Mouse (Mus musculus) adrenal gland, adult (tissue): ENCODE measurements around the gene Sesn1.

ENCODE experiments used
- DNase-seq, 2 experiments: peaks; one replicate each; pipeline ENCODE4 v3.0.0; 2022 to 2023; ENCODE audit warnings: low spot score in 1 of 2; ENCODE audit not compliant: inconsistent age in 2 of 2

The Sesn1 gene

GRCm38 (mm10) chr10:41867956-41868355, 58.2 kb downstream of the Sesn1 start:
- no peak for DNase-seq

DNA sequence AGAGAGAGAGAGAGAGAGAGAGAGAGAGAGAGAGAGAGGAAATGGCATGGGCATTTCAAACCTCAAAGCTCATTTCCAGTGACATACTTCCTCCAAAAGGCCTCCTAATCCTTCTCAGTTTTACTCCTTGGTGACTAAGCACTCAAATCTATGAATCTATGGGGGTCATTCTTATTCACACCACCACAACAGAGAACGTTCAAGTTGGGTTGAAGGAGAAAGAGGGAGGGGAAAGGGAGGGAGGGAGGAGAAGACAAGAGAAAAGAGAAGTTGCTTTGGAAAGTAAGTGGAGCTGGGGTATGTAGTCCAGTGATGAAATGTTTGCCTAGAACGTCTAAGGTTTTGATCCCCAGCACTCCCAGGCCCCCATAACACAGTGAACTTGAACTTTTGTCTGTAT, 60.4 kb downstream of the Sesn1 start:
- DNase-seq: peak in 1 of 2 experiments; percentile 11

DNA sequence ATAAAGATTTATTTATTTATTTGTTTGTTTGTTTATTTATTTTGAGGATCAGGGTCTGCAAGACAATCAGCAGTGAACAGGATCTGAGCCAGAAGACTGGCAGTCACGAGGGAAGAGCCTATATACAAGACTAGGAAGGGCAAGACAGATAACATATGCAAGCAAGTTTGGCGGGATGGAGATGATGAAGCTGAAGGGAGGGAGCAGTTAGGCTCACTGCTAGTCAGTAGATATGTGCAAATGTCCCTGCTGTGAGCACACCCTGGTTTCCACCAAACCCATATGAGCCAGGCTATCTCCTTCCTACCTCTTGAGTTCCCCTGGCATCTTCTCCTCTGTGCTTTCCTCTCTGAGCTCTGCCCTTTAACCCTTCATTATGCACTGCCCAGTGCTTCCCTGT, 61.8 kb downstream of the Sesn1 start:
- DNase-seq: peak in 1 of 2 experiments; percentile 13

- peak in 1 of 2 experiments; percentile 17 for DNase-seq
Measured at GRCm38 (mm10) chr10:41875624-41876023, 65.9 kb downstream of the Sesn1 start.

DNA sequence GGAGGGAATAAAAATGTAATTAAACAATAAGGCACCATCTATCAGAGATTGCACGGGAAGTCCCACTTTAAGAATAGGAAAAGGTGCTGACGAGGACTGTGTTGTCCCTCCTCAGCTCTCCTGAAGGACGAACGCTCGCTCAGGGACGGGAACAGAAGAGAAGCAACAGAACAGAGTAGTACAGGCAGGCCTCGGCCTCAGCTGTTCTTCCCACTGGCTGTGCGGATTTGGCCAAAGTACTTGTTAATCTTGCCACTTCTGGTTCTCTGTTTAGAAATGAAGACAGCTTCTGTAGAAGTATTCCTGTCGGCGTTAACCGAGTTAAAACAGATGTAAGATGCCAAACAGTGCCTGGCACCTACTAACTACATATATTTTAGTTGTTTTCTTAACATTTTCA, 68.6 kb downstream of the Sesn1 start:
- peak in 1 of 2 experiments; percentile 14 for DNase-seq

- peak in 1 of 2 experiments; percentile 12 for DNase-seq
Measured at GRCm38 (mm10) chr10:41879675-41880074, 69.9 kb downstream of the Sesn1 start.

DNA sequence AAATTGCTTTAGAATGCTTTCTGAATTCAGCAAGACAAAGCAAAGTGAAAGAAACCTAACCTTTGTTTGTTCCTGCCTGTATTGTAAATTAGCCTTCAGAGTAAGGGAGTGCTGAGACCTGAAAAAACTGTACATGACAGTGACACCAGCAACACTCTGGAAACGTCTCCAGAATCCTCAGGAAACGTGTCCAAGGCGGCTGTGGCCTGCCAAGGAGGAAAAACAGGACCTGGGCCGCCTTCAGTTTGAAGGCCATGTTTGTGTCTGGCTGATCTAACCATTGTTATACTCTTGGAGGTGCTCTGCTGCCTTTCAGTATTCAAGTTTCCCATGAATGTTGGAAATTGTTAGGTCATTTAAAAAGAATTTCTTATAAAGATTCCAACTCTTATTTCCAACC, 70.5 kb downstream of the Sesn1 start:
- peak in 1 of 2 experiments; percentile 48 for DNase-seq

DNA sequence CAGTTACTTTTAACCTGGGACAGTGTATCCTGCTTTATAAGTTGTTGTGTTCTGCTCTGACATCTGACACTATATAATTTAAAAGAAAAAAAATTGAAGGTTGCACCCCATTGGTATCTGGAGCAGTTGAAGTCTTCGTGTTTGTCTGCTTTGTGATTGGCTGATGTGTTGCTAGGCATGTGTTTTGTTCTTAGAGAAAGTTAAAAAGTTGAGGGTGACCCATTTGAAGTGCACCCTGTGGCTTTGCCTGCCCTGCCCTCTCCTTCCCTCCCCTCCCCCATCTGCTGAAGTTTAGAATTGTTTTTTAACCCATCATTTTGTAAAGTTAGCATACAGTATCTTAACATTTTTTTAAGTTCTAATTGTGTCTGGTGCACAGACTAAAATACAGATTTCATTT, 71.0 kb downstream of the Sesn1 start:
- DNase-seq: peak in 1 of 2 experiments; percentile 28

GRCm38 (mm10) chr10:41881438-41881837, 71.7 kb downstream of the Sesn1 start:
- peak in 1 of 2 experiments; percentile 55 for DNase-seq

DNA sequence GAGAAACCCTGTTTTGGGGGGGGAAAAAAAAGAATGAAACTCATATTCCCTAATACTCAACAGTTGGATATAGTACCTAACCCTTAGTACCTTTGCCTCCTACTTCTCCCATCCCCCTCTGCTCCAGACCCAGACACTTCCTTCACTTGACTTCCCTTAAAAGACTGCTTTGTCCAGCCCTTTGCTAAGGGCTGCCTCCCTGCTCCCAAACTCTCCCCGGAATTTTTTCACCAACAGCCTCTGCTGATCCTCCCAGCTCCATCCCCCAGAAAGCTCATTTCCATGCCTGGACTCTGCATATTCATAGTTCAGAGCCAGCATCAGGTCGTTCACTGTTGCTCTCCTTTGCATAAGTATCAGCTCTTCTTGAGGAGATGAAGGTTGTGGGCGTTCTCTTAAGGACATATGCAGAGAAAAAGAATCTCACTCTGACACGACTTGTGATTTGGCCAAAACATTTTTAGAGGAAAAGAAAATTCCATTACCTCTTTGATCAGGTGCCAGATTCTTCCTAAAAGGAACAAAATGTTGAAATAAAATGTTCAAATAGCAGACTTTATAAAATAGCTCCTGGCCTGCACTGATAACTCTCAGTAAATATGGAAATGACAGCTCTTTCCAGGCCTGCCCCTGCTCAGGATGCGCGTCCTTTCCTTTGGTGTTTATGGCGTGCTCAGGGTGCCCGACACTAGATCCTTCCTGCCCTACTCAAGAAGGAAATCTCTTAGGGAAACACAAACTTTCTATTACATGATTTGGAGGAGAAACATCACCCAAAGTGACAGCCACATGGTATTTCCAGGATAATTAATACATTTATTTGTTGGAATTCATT, 74.2 kb downstream of the Sesn1 start:
- peak; percentile 32 to 68 for DNase-seq

DNA sequence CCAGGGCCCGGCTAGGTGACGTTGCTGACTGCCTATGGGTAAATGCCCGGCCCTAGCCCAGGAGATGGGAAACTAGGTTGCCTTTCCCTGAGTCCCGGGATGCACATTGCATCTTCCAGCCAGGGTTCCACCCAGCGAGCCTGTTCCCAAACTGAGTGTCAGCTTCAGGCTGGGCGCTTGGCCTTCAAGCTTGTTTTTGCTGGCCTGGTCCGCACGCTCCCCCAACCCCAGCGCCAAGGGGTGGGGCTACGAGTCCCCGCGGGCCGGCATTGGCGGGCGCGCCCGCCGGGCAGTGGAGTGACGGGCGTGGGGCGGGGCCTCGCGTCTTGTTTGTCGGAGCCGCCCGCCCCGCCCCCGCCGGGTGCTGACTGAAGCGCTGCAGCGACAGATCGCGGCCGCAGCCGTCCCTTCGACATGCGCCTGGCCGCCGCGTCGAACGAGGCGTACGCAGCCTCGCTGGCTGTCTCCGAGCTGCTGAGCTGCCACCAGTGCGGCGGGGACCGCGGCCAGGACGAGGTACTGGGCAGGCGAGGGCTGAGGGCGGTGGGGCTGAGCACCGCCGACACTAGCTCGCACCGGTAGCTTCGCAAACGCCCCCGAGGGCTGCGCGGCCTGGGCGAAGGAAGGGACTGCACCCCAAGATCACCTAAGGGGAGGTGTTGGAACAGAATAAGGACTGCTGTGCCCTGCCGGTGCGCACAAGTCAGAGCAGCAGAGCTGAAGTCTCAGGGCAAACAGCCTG, 77.5 kb downstream of the Sesn1 start:
- peak; percentile 95 to 99 for DNase-seq

- DNase-seq: peak in 1 of 2 experiments; percentile 60
Measured at GRCm38 (mm10) chr10:41888365-41888941, 78.7 kb downstream of the Sesn1 start.

DNA sequence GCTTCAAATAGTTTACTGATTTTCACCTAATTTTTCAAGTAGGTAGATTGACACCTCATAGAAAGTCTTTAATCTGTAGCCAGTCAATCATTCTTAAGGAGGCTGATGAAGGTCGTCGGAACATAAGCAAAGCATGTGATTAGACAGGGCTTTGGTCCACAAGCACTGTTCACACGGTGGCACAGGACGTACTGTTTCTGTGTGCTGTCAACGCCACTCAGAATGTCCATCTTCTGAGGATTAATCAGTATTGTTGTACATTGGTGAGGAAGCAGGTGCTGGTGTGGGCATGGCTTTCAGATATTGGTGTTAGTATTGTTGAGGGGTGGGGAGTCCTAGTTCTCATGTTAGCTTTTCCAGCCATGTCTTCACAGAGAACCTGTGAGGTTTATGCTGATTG, 79.8 kb downstream of the Sesn1 start:
- DNase-seq: peak in 1 of 2 experiments; percentile 31

- DNase-seq: no peak
Measured at GRCm38 (mm10) chr10:41890537-41890936, 80.8 kb downstream of the Sesn1 start.

DNA sequence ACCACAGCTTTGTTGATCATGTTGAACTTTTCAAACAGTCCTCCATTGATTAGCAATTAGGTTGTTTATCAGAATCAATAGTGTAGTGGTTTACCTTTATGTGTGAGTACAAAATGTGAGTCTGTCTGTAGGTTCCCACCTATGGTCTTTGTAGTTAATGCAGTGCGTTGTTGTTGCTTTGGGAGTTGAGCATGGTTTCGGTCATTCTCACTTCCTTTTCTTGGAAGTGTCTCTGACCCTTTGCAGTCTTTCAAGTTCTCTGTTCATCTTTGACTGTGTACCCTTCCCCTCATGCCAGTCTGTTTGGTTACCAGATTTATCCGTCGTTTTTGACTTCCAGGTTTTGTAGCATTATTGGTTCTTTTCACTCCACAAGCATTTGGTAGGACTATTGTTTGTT, 81.6 kb downstream of the Sesn1 start:
- no peak for DNase-seq

DNA sequence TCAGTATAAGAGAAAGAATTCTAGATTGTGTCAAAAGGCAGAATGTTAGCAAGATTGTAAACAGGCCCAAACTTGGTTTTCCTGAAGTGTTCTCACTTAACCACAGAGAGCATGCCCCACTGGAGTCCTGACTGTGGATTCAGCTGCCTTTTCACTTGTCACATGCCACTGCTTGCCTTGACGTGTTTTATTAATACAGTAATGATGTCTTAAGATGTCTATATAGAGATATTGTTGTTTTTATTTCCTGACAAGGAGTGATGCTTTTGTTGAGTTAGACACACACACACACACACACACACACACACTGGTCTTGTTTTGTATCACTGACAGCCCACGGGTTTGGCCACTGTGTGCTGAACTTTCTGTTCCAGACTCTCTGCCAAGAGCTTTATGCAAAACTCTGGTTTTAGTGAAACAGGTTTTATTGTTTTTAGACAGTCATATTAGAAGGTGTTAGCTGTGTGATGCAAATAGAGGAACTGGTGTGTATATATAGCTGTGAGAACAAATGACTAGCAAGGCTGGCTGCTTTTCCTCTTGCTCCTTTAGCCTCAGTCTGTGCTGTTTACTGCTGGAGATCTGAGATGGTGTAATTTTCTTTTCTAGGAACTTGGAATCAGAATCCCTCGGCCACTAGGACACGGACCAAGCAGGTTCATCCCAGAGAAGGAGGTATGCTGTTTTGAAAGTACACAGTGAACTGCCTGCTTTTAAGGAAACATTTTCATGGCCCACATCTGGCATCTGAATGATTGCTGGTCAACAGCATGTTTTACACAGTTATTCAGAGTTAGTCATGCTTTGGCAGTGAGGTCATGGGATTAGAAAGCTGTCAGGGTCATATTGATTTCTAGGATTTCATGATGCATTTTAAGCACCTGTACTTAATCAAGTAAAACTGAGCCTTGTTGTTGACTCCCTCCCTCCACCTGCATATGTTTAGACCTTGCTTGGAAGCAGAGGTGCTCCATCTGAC, 84.0 kb downstream of the Sesn1 start:
- DNase-seq: peak; percentile 67 to 85

DNA sequence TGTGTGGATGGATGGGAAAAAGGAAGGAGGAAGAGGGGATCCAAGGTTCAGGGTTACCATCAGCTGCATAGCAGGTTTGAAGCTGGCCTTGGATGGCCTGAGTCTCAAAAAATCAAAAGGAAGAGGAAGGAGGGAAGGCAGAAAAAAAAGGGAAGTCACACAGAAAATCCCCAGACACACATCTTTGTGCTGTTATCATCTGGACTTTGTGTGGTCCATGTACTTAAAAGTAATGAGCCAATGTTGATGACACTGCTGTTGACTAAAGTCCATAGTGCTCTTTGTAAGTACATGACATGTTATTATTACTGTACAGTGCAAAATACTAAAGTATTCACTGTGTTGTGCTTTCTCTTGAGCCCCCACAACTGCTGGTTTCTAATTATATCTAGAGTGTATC, 86.7 kb downstream of the Sesn1 start:
- DNase-seq: no peak

- no peak for DNase-seq
Measured at GRCm38 (mm10) chr10:41896865-41897264, 87.1 kb downstream of the Sesn1 start.

- DNase-seq: no peak
Measured at GRCm38 (mm10) chr10:41901456-41901855, 91.7 kb downstream of the Sesn1 start.

- no peak for DNase-seq
Measured at GRCm38 (mm10) chr10:41901864-41902263, 92.1 kb downstream of the Sesn1 start.

GRCm38 (mm10) chr10:41907473-41907872, 97.7 kb downstream of the Sesn1 start:
- no peak for DNase-seq
